Mouse (Mus musculus) urinary bladder, adult 18-20 months (tissue): Measurements from ENCODE around the gene Gm45521.

Experiments used
- DNase-seq, 2 experiments: peaks; one replicate each; pipeline ENCODE4 v3.0.0; 2022; ENCODE audit warnings: low spot score in 2 of 2, mixed read lengths in 2 of 2

The Gm45521 gene

GRCm38 (mm10) chr14:7957049-7957448 lies at the start of gene Gm45521:
Gene Gm45521, plus strand, starts transcription at chr14:7957288.
- no peak for DNase-seq

DNA sequence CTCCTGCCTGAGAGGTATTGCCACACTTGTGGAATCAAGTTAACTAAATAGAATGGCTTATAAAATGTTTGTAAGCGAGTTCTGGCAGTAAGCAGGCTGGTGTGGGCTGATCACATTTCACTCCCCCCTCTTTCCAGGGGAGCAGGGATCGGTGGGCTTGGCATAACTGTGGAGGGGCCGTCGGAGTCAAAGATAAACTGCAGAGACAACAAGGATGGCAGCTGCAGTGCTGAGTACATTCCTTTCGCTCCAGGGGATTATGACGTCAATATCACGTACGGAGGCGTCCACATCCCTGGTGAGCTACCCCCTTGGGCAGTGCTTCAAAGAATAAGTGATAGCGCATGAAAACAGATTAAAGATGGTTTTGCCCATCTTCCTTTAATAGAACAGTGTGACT lies 47.6 kb upstream of the Gm45521 start:
- DNase-seq: no peak

GRCm38 (mm10) chr14:7913842-7914241 lies 43.2 kb upstream of the Gm45521 start:
- DNase-seq: no peak

- DNase-seq: no peak
Observed at GRCm38 (mm10) chr14:7914461-7914860, 42.6 kb upstream of the Gm45521 start.

- no peak for DNase-seq
Observed at GRCm38 (mm10) chr14:7918150-7918991, 38.7 kb upstream of the Gm45521 start.

- no peak for DNase-seq
Observed at GRCm38 (mm10) chr14:7919309-7919708, 37.8 kb upstream of the Gm45521 start.

- DNase-seq: no peak
Observed at GRCm38 (mm10) chr14:7919921-7920320, 37.2 kb upstream of the Gm45521 start.

GRCm38 (mm10) chr14:7921459-7921858 lies 35.6 kb upstream of the Gm45521 start:
- no peak for DNase-seq

DNA sequence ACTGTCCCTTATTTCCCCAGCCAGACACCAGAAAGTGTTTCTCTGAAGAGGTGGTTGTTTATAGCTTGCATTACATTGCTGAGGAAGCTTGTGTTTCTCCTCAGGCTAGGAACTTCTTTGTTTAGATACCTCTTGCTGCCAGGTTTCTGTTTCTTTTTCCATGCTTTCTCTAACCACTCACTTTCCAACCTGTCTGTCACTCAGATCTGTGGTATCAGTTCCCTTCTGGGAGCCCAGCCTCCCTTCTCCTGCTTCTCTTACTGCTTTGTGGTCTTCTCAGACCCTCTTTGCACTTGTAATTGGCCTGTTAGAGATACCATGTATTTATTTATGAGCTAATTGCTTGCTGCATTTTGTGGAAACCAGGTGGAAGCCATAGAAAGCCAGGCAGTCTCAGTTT lies 33.5 kb upstream of the Gm45521 start:
- no peak for DNase-seq

GRCm38 (mm10) chr14:7928362-7928761 lies 28.7 kb upstream of the Gm45521 start:
- no peak for DNase-seq

- no peak for DNase-seq
Observed at GRCm38 (mm10) chr14:7929029-7929428, 28.1 kb upstream of the Gm45521 start.

DNA sequence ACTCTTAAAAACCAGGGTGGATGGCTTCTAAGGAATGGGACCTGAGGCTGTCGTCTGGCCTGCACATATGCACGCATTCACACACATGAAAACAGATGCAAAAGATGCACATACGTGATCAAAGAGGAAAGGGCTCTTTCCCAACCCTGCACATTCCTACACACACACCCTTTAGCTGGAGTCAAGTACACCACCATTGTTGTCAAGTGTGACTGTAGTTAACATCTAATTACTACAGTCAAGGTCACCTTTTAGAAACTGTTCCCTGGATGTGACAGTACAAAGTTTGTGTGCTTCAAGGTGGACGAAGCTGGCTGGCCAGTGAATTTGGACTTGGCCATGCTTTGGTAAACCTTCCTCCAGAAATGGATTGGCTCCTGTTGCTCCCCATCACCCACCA lies 24.9 kb upstream of the Gm45521 start:
- no peak for DNase-seq

DNA sequence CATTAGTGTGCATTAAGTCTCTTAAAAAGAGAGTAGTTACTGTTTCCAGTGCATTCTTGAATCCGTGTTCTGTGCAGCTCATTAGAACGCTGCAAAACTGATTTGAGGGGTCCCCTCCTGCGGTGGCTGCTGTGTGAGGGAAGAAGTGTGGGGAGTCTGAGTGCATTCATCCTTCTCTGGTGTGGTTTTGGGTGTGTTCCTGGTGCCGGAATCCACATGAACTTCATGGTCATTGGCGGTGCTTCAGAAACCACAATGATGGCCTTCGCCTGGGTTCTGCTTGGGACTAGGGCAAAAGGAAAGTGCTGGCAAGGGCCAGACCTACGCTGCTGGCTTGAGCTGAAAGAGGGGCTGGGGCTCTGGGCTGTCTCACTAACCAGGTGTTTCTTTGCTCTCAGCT lies 22.9 kb upstream of the Gm45521 start:
- no peak for DNase-seq

DNA sequence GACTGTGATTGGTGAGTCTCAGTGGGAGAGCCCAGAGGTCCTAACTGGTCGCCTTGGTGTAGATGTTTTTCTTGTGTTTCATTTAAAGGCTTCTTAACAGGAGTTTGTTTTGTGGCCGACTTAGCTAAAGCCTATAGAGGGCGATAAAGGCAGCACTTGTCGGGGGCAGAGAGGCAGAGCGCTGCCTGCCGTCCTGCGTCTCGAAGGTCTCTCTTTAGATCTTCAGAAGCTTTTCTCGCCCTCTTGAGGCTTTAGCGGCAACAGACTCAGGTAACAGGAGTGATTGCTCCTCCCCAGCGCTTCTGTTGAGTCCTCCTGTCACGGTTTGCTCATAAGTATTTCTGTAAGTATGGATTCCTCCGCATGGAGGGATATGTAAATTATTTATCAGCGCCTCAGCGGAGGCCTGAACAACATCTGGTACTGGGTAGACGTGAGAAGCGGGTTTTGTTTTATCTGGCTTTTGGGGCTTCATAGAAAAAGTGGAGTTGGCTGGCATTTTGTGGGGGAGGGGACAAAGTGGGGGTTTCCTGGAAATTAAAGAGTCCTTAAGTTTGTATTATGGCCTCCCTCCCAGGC lies 19.9 kb upstream of the Gm45521 start:
- no peak for DNase-seq

GRCm38 (mm10) chr14:7938809-7939784 lies 18.0 kb upstream of the Gm45521 start:
- DNase-seq: no peak

DNA sequence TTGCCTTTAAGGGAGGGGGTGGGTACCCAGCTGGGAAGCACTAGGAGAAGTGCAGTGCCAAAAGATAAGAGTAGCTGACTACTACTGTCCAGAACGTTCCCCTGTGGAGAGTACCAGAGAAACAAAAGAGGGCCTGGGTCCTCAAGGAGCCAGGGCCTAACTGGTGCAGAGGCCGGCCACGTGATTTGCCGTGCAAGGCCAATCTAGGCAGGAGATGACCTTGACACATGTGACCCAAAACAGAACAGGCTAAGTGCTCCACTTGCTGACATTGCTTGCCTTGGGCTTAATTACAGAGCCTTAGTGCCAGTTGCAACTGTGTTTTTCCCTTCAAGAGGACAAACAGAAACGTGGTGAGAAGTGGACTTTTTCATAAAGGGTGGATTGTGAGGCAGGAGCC lies 15.7 kb upstream of the Gm45521 start:
- no peak for DNase-seq

DNA sequence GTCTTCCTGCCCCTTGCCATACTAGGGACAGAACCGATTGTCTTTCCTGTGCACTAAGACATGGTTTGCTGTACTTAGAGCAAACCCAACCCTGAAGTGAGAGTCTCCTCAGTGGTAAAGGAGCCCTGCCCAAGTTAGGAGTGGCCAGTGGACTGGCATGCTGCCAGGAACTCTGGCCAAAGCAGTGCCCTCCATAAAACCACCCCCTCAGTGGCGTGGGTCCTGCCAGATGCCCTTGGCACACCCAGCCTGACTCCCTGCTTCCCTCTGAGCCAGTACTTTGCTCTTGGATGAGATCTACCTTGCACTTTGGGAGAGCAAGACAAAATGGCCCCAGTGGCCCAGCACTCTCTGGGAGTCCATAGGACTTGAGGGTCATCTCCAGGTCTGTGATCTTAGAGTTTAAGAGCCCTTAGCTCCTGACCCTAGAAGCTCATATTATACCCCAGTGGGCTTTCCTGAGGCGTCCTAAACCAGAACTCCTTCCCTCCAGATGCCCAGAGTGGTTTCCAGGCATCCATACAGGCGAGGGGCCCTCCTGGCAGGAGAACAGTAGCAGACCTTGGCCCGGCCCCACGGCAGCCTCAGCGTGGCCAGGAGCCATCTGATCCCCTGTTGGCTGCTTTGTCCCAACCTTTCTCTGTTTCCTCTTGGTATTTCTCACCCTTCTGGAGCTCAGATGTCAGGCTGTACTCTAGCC lies 13.8 kb upstream of the Gm45521 start:
- DNase-seq: peak in 1 of 2 experiments; percentile 31

DNA sequence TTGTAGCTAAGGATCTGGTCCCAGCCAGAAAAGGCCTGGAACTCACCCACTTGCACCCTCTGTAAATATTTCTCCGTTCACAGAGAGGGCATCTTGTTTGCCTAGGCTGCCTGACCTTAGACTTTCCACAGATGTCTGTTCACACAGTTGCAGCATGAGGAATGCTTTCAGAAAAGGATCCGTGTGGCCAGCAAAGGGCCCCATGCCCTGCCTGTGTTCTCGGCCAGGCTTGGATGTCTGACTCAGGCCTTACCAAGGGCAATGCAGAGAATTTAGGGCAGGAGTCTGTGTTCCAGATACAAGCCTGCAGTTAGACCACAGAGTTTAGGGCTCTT lies 13.3 kb upstream of the Gm45521 start:
- no peak for DNase-seq

GRCm38 (mm10) chr14:7944349-7945039 lies 12.6 kb upstream of the Gm45521 start:
- no peak for DNase-seq

- no peak for DNase-seq
Observed at GRCm38 (mm10) chr14:7945261-7945660, 11.8 kb upstream of the Gm45521 start.

DNA sequence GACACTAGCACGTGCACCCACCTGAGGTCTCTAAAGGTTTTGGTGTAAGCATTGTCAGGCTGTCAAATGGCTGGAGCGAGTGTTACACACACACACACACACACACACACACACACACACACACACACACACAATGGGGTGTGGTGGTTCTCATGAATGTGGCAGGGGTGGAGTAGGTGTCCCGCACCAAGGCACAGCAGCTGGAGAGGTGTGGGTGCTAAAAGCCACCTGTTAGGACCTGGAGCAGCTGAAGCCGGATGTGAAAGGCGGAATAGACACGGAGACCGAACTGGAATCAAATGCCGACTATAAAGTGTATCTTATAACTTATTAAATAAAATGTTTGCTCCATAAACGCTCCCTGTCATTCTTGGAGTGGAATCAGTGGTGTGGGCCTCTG lies 5.9 kb upstream of the Gm45521 start:
- DNase-seq: no peak
